Mouse (Mus musculus): ENCODE results near the gene Fyn. TPM values are rescaled to one million over a fixed set of nuclear protein-coding genes. Genes with fewer than 3 reads are reported as not detected.
A peak's percentile ranks its signal among the peaks of the same experiment; 100 is the strongest.

Gene Fyn
- polyA plus RNA-seq, 1 experiment from 2014 or later, result 15.1 TPM

DNA sequence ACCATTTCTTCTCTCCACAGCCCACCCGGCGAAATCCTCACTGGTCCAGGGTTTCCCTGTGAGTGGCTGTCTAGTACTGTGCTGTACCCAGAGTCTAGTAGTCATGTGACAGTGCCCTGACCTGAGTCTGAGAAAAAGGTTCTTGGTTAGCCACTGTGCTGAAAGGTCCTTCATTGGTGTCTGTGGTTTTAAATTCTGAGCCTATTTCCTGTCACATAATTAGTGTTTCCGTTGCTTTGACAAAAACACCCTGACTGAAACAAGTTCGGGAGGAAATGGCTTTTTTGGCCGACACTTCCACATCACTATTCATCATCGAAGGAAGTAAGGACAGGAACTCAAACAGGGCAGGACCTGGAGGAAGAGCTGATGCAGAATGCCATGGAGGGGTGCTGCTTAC, 33.8 kb downstream of the Fyn start:
- Histone ChIP-seq H3K4me3 (no peak overlapping the region), H3K27me3 (replicated peaks) (no peaks in the 10 kb centered on the region), H3K9me3 (replicated peaks) (no peaks in the 10 kb centered on the region), H3K4me1 (no peaks in the 10 kb centered on the region), H3K9ac (no peak overlapping the region), H3K36me3 (peaks cover 14% of the 10 kb centered on the region), H3K4me2 (no peak overlapping the region), H3K27ac (no peak overlapping the region)
- 45% methylated on average over 6 of the region's 6 CpGs for WGBS (ENCODE audit: insufficient replicate concordance)
- ATAC-seq, result no peak

- Histone ChIP-seq H3K27me3 (replicated peaks) (no peaks in the 10 kb centered on the region), H3K4me2 (no peak overlapping the region), H3K9ac (no peak overlapping the region), H3K27ac (no peak overlapping the region), H3K4me1 (no peaks in the 10 kb centered on the region), H3K4me3 (no peak overlapping the region), H3K36me3 (peaks cover 14% of the 10 kb centered on the region), H3K9me3 (replicated peaks) (no peaks in the 10 kb centered on the region)
- 83% methylated on average over 6 of the region's 6 CpGs for WGBS (ENCODE audit: insufficient replicate concordance)
- ATAC-seq, result no peak
Observed at GRCm38 (mm10) chr10:39403706-39404105, 35.1 kb downstream of the Fyn start.

DNA sequence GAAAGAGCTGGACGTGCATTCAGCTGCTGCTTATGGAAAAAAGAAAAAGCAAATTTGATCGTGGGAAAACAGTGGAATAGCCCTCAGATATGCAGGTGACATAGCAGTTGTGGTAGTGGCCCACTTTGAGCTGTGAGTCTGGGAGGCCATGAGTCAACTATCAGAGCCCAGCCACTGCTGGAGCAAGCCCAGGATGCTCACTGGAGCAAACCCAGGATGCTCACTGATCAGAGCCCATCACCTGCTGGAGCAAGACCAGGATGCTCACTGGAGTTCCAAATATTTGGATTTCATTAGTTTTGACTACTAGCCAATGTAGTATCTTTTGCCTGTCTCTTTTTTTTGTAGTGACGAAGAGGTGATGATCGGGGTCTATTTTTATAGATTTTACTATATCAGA, 35.5 kb downstream of the Fyn start:
- 71% methylated on average over 4 of the region's 4 CpGs for WGBS (ENCODE audit: insufficient replicate concordance)
- H3K27ac ChIP-seq, result no peak overlapping the region
- no peak overlapping the region for H3K9ac ChIP-seq
- no peaks in the 10 kb centered on the region for H3K4me1 ChIP-seq
- no peaks in the 10 kb centered on the region for H3K27me3 ChIP-seq (replicated peaks)
- no peak for ATAC-seq
- H3K4me3 ChIP-seq, result no peak overlapping the region
- H3K36me3 ChIP-seq, result peaks cover 14% of the 10 kb centered on the region
- H3K9me3 ChIP-seq (replicated peaks), result no peaks in the 10 kb centered on the region
- H3K4me2 ChIP-seq, result no peak overlapping the region

- peaks cover 6% of the 10 kb centered on the region; the same call in 1 of the 2 replicates for H3K36me3 ChIP-seq
- no peaks in the 10 kb centered on the region for H3K27me3 ChIP-seq (replicated peaks)
- no peak overlapping the region for H3K27ac ChIP-seq
- H3K4me2 ChIP-seq, result no peak overlapping the region
- ATAC-seq, result peak; percentile 55
- no peak overlapping the region for H3K4me3 ChIP-seq
- H3K9ac ChIP-seq, result no peak overlapping the region
- H3K9me3 ChIP-seq (replicated peaks), result no peaks in the 10 kb centered on the region
- 67% methylated on average over 10 of the region's 10 CpGs for WGBS (ENCODE audit: insufficient replicate concordance)
- H3K4me1 ChIP-seq, result no peaks in the 10 kb centered on the region
Observed at GRCm38 (mm10) chr10:39405982-39406797, 37.5 kb downstream of the Fyn start.

GRCm38 (mm10) chr10:39406798-39407189, 38.1 kb downstream of the Fyn start:
- Histone ChIP-seq H3K9me3 (replicated peaks) (no peaks in the 10 kb centered on the region), H3K27me3 (replicated peaks) (no peaks in the 10 kb centered on the region), H3K27ac (no peak overlapping the region), H3K4me1 (peaks cover 5% of the 10 kb centered on the region), H3K4me3 (no peak overlapping the region), H3K4me2 (no peak overlapping the region), H3K36me3 (peaks cover 6% of the 10 kb centered on the region; the same call in 1 of the 2 replicates), H3K9ac (no peak overlapping the region)
- WGBS (ENCODE audit: insufficient replicate concordance), result 78% methylated on average over 7 of the region's 7 CpGs
- ATAC-seq, result no peak

- peaks cover 6% of the 10 kb centered on the region; the same call in 1 of the 2 replicates for H3K36me3 ChIP-seq
- no peak overlapping the region for H3K4me3 ChIP-seq
- ATAC-seq, result no peak
- no peaks in the 10 kb centered on the region for H3K9me3 ChIP-seq (replicated peaks)
- H3K27me3 ChIP-seq (replicated peaks), result no peaks in the 10 kb centered on the region
- no peak overlapping the region for H3K4me2 ChIP-seq
- no peak overlapping the region for H3K27ac ChIP-seq
- peaks cover 12% of the 10 kb centered on the region for H3K4me1 ChIP-seq
- no peak overlapping the region for H3K9ac ChIP-seq
- WGBS (ENCODE audit: insufficient replicate concordance), result 69% methylated on average over 2 of the region's 2 CpGs
Observed at GRCm38 (mm10) chr10:39407553-39407952, 38.9 kb downstream of the Fyn start.

DNA sequence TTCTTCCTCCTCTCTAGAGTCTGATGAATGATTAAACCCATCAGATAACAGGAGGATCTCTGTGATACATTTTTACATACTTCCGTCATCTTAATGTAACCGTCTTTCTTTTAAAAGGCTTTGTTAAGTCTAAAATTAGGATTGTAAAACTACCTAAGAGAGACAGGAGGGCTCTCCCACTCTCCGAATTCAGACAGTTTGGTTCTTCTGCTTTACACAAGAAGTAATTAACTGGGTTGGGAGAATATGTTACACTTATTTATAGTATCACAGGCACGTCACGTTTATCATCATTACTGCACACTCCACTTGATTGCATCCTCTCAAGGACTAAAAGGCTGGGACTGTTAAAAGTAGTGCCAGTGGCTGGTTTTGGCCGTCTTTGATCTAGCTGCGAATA, 40.9 kb downstream of the Fyn start:
- ATAC-seq, result no peak
- Histone ChIP-seq H3K4me1 (peaks cover 28% of the 10 kb centered on the region), H3K27ac (no peak overlapping the region), H3K4me2 (no peak overlapping the region), H3K36me3 (no peaks in the 10 kb centered on the region), H3K27me3 (replicated peaks) (no peaks in the 10 kb centered on the region), H3K9me3 (replicated peaks) (no peaks in the 10 kb centered on the region), H3K4me3 (no peak overlapping the region), H3K9ac (no peak overlapping the region)
- 70% methylated on average over 7 of the region's 7 CpGs for WGBS (ENCODE audit: insufficient replicate concordance)

DNA sequence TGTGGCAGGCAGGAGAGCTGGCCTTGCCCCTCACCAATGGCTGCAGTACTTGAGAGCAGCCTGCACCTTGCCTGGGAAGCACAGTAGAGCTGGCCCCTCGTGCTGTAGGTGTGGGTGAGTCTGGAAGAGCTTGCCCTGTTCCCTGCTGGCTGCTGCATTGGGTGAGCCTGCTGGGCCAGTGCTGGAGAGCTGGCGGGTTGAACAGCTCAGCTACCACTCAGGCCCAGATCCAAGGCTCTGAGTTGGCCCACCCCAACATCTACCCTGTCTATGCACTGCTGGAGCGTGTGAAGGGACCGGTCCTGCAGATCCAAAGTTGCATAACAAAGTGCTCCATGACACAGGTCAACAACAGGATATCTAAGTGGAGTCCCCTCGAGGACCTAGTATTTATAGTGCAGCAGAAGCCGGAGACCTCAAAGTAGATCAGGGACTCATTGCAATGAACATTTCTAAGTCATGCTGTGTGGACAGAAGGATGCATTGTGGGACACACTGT, 41.5 kb downstream of the Fyn start:
- Histone ChIP-seq H3K4me2 (no peak overlapping the region), H3K27me3 (replicated peaks) (no peaks in the 10 kb centered on the region), H3K9ac (no peak overlapping the region), H3K27ac (no peak overlapping the region), H3K4me1 (peaks cover 32% of the 10 kb centered on the region), H3K4me3 (no peak overlapping the region), H3K9me3 (replicated peaks) (no peaks in the 10 kb centered on the region), H3K36me3 (no peaks in the 10 kb centered on the region)
- no peak for ATAC-seq
- 76% methylated on average over 6 of the region's 6 CpGs for WGBS (ENCODE audit: insufficient replicate concordance)

- H3K9ac ChIP-seq, result no peak overlapping the region
- H3K4me2 ChIP-seq, result no peak overlapping the region
- peaks cover 36% of the 10 kb centered on the region for H3K4me1 ChIP-seq
- no peaks in the 10 kb centered on the region for H3K36me3 ChIP-seq
- H3K9me3 ChIP-seq (replicated peaks), result no peaks in the 10 kb centered on the region
- WGBS (ENCODE audit: insufficient replicate concordance), result 39% methylated on average over 8 of the region's 8 CpGs
- no peak overlapping the region for H3K4me3 ChIP-seq
- H3K27ac ChIP-seq, result no peak overlapping the region
- no peaks in the 10 kb centered on the region for H3K27me3 ChIP-seq (replicated peaks)
- no peak for ATAC-seq
Observed at GRCm38 (mm10) chr10:39411857-39412559, 43.4 kb downstream of the Fyn start.

GRCm38 (mm10) chr10:39412826-39413620, 44.4 kb downstream of the Fyn start:
- peak overlapping the region; percentile 3; the same call in 1 of the 2 replicates for H3K4me2 ChIP-seq
- no peaks in the 10 kb centered on the region for H3K9me3 ChIP-seq (replicated peaks)
- no peaks in the 10 kb centered on the region for H3K36me3 ChIP-seq
- no peak overlapping the region for H3K9ac ChIP-seq
- H3K4me1 ChIP-seq, result peaks cover 46% of the 10 kb centered on the region
- 33% methylated on average over 18 of the region's 18 CpGs for WGBS (ENCODE audit: insufficient replicate concordance)
- no peak overlapping the region for H3K4me3 ChIP-seq
- H3K27me3 ChIP-seq (replicated peaks), result no peaks in the 10 kb centered on the region
- ATAC-seq, result peak; percentile 58; the same call in 1 of the 2 replicates
- no peak overlapping the region for H3K27ac ChIP-seq

- Histone ChIP-seq H3K9ac (no peak overlapping the region), H3K4me3 (no peak overlapping the region), H3K4me1 (peaks cover 46% of the 10 kb centered on the region), H3K9me3 (replicated peaks) (no peaks in the 10 kb centered on the region), H3K36me3 (no peaks in the 10 kb centered on the region), H3K4me2 (no peak overlapping the region), H3K27me3 (replicated peaks) (no peaks in the 10 kb centered on the region), H3K27ac (no peak overlapping the region)
- 85% methylated on average over 1 of the region's 1 CpGs for WGBS (ENCODE audit: insufficient replicate concordance)
- ATAC-seq, result no peak
Observed at GRCm38 (mm10) chr10:39414068-39414467, 45.4 kb downstream of the Fyn start.

- Histone ChIP-seq H3K36me3 (no peaks in the 10 kb centered on the region), H3K4me1 (peaks cover 53% of the 10 kb centered on the region), H3K9me3 (replicated peaks) (no peaks in the 10 kb centered on the region), H3K9ac (no peak overlapping the region), H3K4me3 (no peak overlapping the region), H3K27me3 (replicated peaks) (no peaks in the 10 kb centered on the region), H3K4me2 (no peak overlapping the region), H3K27ac (no peak overlapping the region)
- ATAC-seq, result no peak
- 45% methylated on average over 2 of the region's 2 CpGs for WGBS (ENCODE audit: insufficient replicate concordance)
Observed at GRCm38 (mm10) chr10:39415586-39415985, 46.9 kb downstream of the Fyn start.
